Mouse (Mus musculus): ENCODE measurements at regions not wholly inside any gene's neighbourhood (a gene's known extent, or its start where the extent isn't known, plus 50 kb on each side); places are given as distances from the start of the nearest gene placed in this dataset.

DNA sequence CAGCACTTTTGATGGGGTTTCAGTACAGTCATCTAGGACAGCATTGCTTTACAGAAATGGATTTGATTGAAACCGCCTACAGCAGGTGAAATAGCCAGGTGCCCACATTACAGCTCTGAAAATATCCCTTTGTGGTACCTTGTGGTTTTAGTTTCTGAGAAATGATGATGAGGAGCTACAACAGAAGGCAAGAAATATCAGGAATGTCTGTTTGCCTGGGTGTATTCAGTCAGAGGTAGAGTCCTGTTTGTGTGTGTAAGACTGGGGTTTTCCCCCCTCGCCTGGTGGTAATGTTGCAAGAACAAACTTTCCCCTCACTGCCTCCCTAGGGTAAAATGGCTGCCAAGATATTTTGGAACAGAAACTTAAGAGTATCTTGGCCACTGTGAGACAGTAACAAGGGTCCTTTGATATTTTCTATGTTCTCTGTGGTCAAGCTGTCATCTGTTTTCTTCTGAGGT lies 82.4 kb upstream of the Cdkn2b start:
- H3K4me2 ChIP-seq (ENCODE audit: insufficient read depth, low read depth, poor library complexity, severe bottlenecking): peak overlapping the region; percentile 65
- peaks cover 19 to 46% of the 10 kb centered on the region in 2 experiments for H3K36me3 ChIP-seq (replicated peaks in 1 of 2; ENCODE audit: control insufficient read depth in 1 of 2, insufficient read depth in 1 of 2, low read length in 1 of 2)
- DNase-seq (ENCODE audit: extremely low read depth): peak; percentile 94
- dilution Hi-C loops (cut with MboI; ENCODE audit: extremely low pct_ligation_motif_present, extremely low pct_unique_long_range_greater_than_20kb, low sequenced_read_pairs) (no loop called here), in situ Hi-C loops (cut with MboI; ENCODE audit: low pct_ligation_motif_present, low pct_unique_long_range_greater_than_20kb, low sequenced_read_pairs) (no loop called here)
- H3K4me3 ChIP-seq (replicated peaks in 1 of 3; ENCODE audit: low read depth in 2 of 3, low read length in 2 of 3, poor library complexity in 1 of 3): no peak overlapping the region
- H3K27ac ChIP-seq (ENCODE audit: insufficient read depth, low read depth): peak overlapping the region; percentile 99
- no peaks in the 10 kb centered on the region for H3K27me3 ChIP-seq (replicated peaks)
- H3K4me1 ChIP-seq (ENCODE audit: control insufficient read depth in 1 of 2, insufficient read depth in 2 of 2): peaks cover 30 to 78% of the 10 kb centered on the region in 2 experiments
- peaks cover 12% of the 10 kb centered on the region; the same call in 1 of the 2 replicates for H3K79me2 ChIP-seq (replicated peaks; ENCODE audit: control insufficient read depth, extremely low read depth, insufficient read depth, poor library complexity, severe bottlenecking)
- H3K9me3 ChIP-seq (replicated peaks; ENCODE audit: low read length): peaks cover 3% of the 10 kb centered on the region
- TF ChIP-seq SMC3 (IDR thresholded peaks at IDR 0.05; ENCODE audit: low read depth, low read length) (no peak), MYC (IDR thresholded peaks at IDR 0.05; ENCODE audit: low read depth, low read length) (peak; percentile 84), E2F4 (IDR thresholded peaks at IDR 0.05; ENCODE audit: insufficient replicate concordance, low read depth, low read length) (peak; percentile 67; the same call in 1 of the 2 replicates), RAD21 (IDR thresholded peaks at IDR 0.05; ENCODE audit: low read depth, low read length) (no peak; the same call in 1 of the 2 replicates), KAT2A (IDR thresholded peaks at IDR 0.05; ENCODE audit: insufficient replicate concordance, low read length) (peak; percentile 64; the same call in 1 of the 2 replicates), POLR2A (IDR thresholded peaks at IDR 0.05; ENCODE audit: low read depth, low read length) (no peak; the same call in none of the 2 replicates), MAFK (IDR thresholded peaks at IDR 0.05; ENCODE audit: insufficient replicate concordance, low read length) (peak; percentile 95), POLR2AphosphoS2 (IDR thresholded peaks at IDR 0.05; ENCODE audit: low read depth, low read length) (peak; percentile 88), BHLHE40 (IDR thresholded peaks at IDR 0.05; ENCODE audit: low read depth, low read length) (peak; percentile 86), JUND (conservative IDR thresholded peaks at IDR 0.05; ENCODE audit: low read depth, low read length) (peak; percentile 87), NRF1 (IDR thresholded peaks at IDR 0.05; ENCODE audit: low read depth, low read length) (no peak), SIN3A (IDR thresholded peaks at IDR 0.05; ENCODE audit: low read length) (peak; percentile 90), ELF1 (IDR thresholded peaks at IDR 0.05; ENCODE audit: low read depth, low read length) (peak; percentile 33; the same call in 1 of the 2 replicates), MAZ (IDR thresholded peaks at IDR 0.05; ENCODE audit: low read depth, low read length) (peak; percentile 67; the same call in 1 of the 2 replicates), USF1 (IDR thresholded peaks at IDR 0.05; ENCODE audit: low read depth, low read length) (no peak), CTCF (conservative IDR thresholded peaks at IDR 0.05 in 1 of 2, IDR thresholded peaks at IDR 0.05 in 1 of 2; ENCODE audit: low read depth in 2 of 2, low read length in 2 of 2) (no peak), PAX5 (IDR thresholded peaks at IDR 0.05; ENCODE audit: low read length) (no peak), CHD2 (IDR thresholded peaks at IDR 0.05; ENCODE audit: low read length) (peak; percentile 93), EP300 (IDR thresholded peaks at IDR 0.05; ENCODE audit: low read length) (peak; percentile 99), TCF12 (IDR thresholded peaks at IDR 0.05; ENCODE audit: low read depth, low read length) (peak; percentile 99), MEF2A (IDR thresholded peaks at IDR 0.05; ENCODE audit: borderline replicate concordance, low read depth, low read length) (peak; percentile 99), MXI1 (IDR thresholded peaks at IDR 0.05; ENCODE audit: low read depth, low read length) (peak; percentile 5; the same call in 1 of the 2 replicates), IRF4 (IDR thresholded peaks at IDR 0.05; ENCODE audit: low read depth, low read length) (peak; percentile 95), ZKSCAN1 (IDR thresholded peaks at IDR 0.05; ENCODE audit: borderline replicate concordance, low read depth, low read length) (no peak), ZC3H11A (IDR thresholded peaks at IDR 0.05; ENCODE audit: low read depth, low read length) (no peak), RCOR1 (conservative IDR thresholded peaks at IDR 0.05; ENCODE audit: low read depth, low read length) (peak; percentile 92), USF2 (conservative IDR thresholded peaks at IDR 0.05; ENCODE audit: low read depth, low read length) (no peak; the same call in 1 of the 2 replicates), ZMIZ1 (IDR thresholded peaks at IDR 0.05; ENCODE audit: low read depth, low read length) (no peak), MAX (IDR thresholded peaks at IDR 0.05; ENCODE audit: low read length) (peak; percentile 54; the same call in 1 of the 2 replicates), ETS1 (conservative IDR thresholded peaks at IDR 0.05; ENCODE audit: low read depth, low read length) (peak; percentile 94), JUN (IDR thresholded peaks at IDR 0.05; ENCODE audit: insufficient read depth, low read depth, low read length) (peak; percentile 85), GABPA (IDR thresholded peaks at IDR 0.05; ENCODE audit: insufficient replicate concordance, low read depth, low read length) (no peak), HCFC1 (IDR thresholded peaks at IDR 0.05; ENCODE audit: low read depth, low read length) (0 out of 2 replicates have a peak, but pooled peaks have one; percentile 26), NELFE (IDR thresholded peaks at IDR 0.05; ENCODE audit: low read depth, low read length) (no peak), CHD1 (IDR thresholded peaks at IDR 0.05; ENCODE audit: low read depth, low read length) (peak; percentile 95), ZNF384 (IDR thresholded peaks at IDR 0.05; ENCODE audit: low read depth, low read length) (0 out of 2 replicates have a peak, but pooled peaks have one; percentile 1), TBP (conservative IDR thresholded peaks at IDR 0.05; ENCODE audit: low read depth, low read length) (peak; percentile 40; the same call in 1 of the 2 replicates), UBTF (IDR thresholded peaks at IDR 0.05; ENCODE audit: low read depth, low read length) (no peak)
- H3K9ac ChIP-seq (ENCODE audit: insufficient read depth, low read depth): peak overlapping the region; percentile 74; the same call in 1 of the 2 replicates
